Mouse (Mus musculus) liver, adult (tissue): ENCODE results near the gene Nek6.

Experiments
- GATA4 ChIP-seq: IDR thresholded peaks from 2 replicates; pipeline ENCODE4 v1.6.1; 2014; ENCODE audit warnings: mild to moderate bottlenecking, low read length; ENCODE audit not compliant: insufficient replicate concordance

Gene Nek6

GRCm38 (mm10) chr2:38511487-38512307 lies at the start of gene Nek6:
Nek6 (plus strand) TSS chr2:38511643.
- no peak for TF ChIP-seq GATA4

GRCm38 (mm10) chr2:38462323-38462722 lies 49.1 kb upstream of the Nek6 start:
- TF ChIP-seq GATA4: no peak

DNA sequence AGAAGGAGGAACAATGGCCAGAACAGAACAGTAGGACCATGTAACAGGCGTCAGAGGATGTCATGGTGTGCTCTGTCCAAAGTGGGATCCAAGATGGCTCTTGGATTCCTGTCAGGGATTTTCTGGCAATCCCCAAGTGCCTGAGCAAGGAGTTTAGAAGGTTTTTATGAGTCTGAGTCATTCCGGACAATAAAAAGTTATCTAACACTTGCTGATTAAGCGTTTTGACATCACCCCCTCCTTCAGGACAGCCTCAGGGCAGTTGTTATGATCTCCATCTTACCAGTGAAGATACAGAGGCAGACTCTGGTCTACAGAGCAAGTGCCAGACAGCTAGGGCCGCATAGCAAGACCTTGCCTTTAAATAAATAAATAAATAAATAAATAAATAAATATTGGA lies 42.6 kb upstream of the Nek6 start:
- TF ChIP-seq GATA4: no peak

- TF ChIP-seq GATA4: no peak
These were observed 39.7 kb upstream of the Nek6 start for GRCm38 (mm10) chr2:38471745-38472144.

DNA sequence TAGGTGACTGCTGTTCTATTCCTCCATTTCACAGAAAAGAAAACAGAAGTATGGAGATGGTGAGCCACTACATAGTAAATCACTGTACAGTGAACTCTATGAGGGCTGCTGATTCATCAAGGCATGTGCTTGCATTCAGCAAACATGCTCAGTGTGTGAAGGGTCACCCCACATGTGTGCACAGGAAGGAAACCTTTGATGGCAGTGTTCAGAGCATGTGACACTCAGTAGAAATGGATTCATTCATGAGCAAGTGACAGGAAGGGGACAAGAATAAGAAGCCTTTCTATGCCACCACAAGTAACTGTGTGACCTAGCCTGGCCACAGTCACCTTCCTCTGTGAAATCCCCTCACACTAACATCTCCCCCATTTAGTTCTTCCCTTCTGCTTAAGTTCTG lies 38.6 kb upstream of the Nek6 start:
- no peak for TF ChIP-seq GATA4

GRCm38 (mm10) chr2:38476871-38477496 lies 34.5 kb upstream of the Nek6 start:
- TF ChIP-seq GATA4: no peak

GRCm38 (mm10) chr2:38477497-38477873 lies 34.0 kb upstream of the Nek6 start:
- no peak for TF ChIP-seq GATA4

DNA sequence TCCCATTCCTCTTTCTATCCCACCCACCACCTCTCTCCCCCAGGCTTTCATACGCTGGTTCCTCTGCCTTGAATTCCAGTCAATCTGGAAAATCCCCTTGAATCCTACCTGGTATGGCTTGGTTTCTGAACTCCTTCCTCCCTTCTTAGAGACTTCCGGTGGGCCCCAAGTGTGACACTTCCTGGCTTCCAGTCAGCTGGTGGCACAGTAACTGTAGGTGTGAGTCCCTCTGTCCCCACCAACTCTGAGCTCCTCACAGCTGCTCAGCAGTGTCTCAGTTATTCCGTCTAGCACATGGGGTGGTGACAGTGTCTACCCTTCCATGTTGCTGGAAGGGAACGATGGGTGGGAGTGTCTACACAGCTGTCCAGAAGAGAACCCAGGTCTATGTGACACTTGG lies 32.8 kb upstream of the Nek6 start:
- TF ChIP-seq GATA4: no peak

- TF ChIP-seq GATA4: no peak
These were observed 31.9 kb upstream of the Nek6 start for GRCm38 (mm10) chr2:38479541-38479940.

DNA sequence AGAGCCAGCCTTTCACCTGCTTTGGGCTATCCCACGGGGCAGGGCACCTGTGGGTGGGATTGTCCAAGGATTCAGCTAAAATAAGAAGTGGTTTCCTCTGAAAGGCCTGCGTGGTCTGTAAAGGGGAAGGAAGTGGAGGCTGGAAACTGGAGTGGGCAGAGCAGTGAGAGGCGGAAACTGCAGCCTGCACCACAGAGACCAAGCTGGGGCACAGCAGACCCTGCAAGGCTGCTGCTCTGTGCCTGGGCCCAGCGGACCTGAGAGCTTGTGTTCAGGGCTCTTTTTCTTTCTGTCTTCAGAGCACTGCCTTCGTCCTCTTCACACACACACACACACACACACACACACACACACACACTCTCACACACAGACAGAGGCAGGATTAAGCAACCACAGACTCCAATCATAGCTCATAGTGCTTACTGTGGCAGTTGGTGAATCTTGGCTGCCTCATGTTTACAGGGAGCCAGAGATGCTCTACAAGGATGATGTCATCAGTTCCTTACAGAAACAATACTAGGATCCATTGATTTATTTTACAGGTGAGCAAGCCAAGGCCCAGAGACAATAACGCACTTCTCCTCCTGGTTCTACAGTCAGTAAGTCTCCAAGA lies 30.2 kb upstream of the Nek6 start:
- no peak for TF ChIP-seq GATA4

DNA sequence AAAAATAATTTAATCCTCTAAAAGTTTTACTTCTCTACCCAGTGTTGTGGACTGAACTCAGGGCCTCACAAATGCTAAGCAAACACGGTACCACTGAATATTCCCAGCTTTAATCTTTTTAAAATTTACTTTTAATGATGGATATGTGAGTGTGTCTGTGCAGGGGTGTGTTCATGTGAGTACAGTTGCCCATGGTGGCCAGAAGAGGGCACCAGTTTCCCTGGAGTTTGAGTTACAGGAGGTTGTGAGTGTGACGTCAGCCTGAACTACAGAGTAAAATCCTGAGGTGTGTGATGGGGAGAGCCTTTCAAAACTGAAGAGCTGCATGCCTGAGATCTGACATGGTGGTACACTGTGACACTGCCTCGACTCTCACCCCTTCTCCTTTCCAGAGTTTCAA lies 29.3 kb upstream of the Nek6 start:
- no peak for TF ChIP-seq GATA4

- TF ChIP-seq GATA4: no peak
These were observed 28.3 kb upstream of the Nek6 start for GRCm38 (mm10) chr2:38483058-38483704.

- no peak for TF ChIP-seq GATA4
These were observed 26.9 kb upstream of the Nek6 start for GRCm38 (mm10) chr2:38484556-38484955.

- TF ChIP-seq GATA4: no peak
These were observed 26.0 kb upstream of the Nek6 start for GRCm38 (mm10) chr2:38485409-38485808.
